Mouse (Mus musculus): ENCODE measurements around the gene Kdm6a. TPM values are rescaled to one million over a fixed set of nuclear protein-coding genes. Genes with fewer than 3 reads are reported as not detected.
A peak's percentile ranks its signal among the peaks of the same experiment; 100 is the strongest.

The Kdm6a gene
- total and polyA plus RNA-seq, 3 experiments = 19.6 to 20.1 TPM; not detected in 1

- Histone ChIP-seq H3K27me3 (ENCODE audit: control insufficient read depth in 1 of 2, insufficient read depth in 2 of 2, low read length in 2 of 2) (no peaks in the 10 kb centered on the region), H3K4me3 (ENCODE audit: control insufficient read depth in 1 of 2, insufficient read depth in 1 of 2, low read depth in 2 of 2, low read length in 2 of 2) (no peak overlapping the region), H3K9me3 (replicated peaks; ENCODE audit: insufficient read depth, low read length) (no peaks in the 10 kb centered on the region), H3K36me3 (ENCODE audit: control insufficient read depth in 1 of 2, insufficient read depth in 2 of 2, low read length in 2 of 2) (peaks cover 6 to 23% of the 10 kb centered on the region in 2 experiments; a peak in 3 of 4 replicates), H3K27ac (ENCODE audit: control insufficient read depth, low read depth, low read length) (no peak overlapping the region), H3K4me1 (ENCODE audit: control insufficient read depth in 1 of 2, insufficient read depth in 2 of 2, low read length in 2 of 2) (peaks cover 10 to 12% of the 10 kb centered on the region in 2 experiments), H3K79me2 (ENCODE audit: control insufficient read depth, insufficient read depth, low read length, poor library complexity) (peaks cover 45% of the 10 kb centered on the region), H3K9ac (ENCODE audit: control insufficient read depth, low read depth, low read length, poor library complexity, severe bottlenecking) (no peak overlapping the region)
- DNase-seq (ENCODE audit: low read depth, low spot score) = peak; percentile 49
- no peak for TF ChIP-seq MYC (IDR thresholded peaks at IDR 0.05; ENCODE audit: low read depth, low read length)
- TF ChIP-seq RAD21 (IDR thresholded peaks at IDR 0.05; ENCODE audit: low read depth, low read length) = peak; percentile 33
- TF ChIP-seq ZC3H11A (IDR thresholded peaks at IDR 0.05; ENCODE audit: low read depth, low read length) = 0 out of 2 replicates have a peak, but pooled peaks have one; percentile 15
- peak; percentile 43 for TF ChIP-seq SMC3 (IDR thresholded peaks at IDR 0.05; ENCODE audit: low read depth, low read length)
- peak in 2 of 3 experiments; percentile 24 to 44; a peak in 2 of 6 replicates for TF ChIP-seq CTCF (IDR thresholded peaks at IDR 0.05 in 2 of 3, conservative IDR thresholded peaks at IDR 0.05 in 1 of 3; ENCODE audit: control insufficient read depth in 1 of 3, insufficient read depth in 1 of 3, low read depth in 2 of 3, low read length in 3 of 3, poor library complexity in 1 of 3, severe bottlenecking in 1 of 3)
- no peak for TF ChIP-seq MXI1 (IDR thresholded peaks at IDR 0.05; ENCODE audit: low read depth, low read length)
Observed at GRCm38 (mm10) chrX:18168940-18169339, 6.6 kb downstream of the Kdm6a start.

DNA sequence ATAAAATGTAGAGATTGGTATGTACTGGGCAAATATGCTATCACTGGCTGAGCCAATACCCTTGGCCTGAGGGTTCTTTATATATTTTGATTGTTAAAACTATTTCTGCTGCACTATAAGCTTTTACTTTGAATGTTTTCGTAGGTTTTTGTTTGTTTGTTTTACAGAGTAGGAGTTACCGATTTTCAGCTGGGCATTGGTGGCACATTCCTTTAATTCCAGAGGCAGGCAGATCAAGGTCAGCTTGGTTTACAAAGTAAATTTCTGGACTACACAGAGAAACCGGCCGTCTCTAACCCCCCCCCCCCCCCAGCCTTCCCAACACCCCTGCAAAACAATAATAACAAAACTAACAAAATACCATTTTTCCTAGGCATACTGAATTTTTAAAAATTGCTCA lies 12.5 kb downstream of the Kdm6a start:
- Histone ChIP-seq H3K36me3 (ENCODE audit: control insufficient read depth in 1 of 2, insufficient read depth in 2 of 2, low read length in 2 of 2) (peaks cover 0 to 52% of the 10 kb centered on the region in 2 experiments; a peak in 3 of 4 replicates), H3K4me1 (ENCODE audit: control insufficient read depth in 1 of 2, insufficient read depth in 2 of 2, low read length in 2 of 2) (peaks cover 20 to 29% of the 10 kb centered on the region in 2 experiments), H3K9ac (ENCODE audit: control insufficient read depth, low read depth, low read length, poor library complexity, severe bottlenecking) (no peak overlapping the region), H3K27ac (ENCODE audit: control insufficient read depth, low read depth, low read length) (no peak overlapping the region), H3K4me3 (ENCODE audit: control insufficient read depth in 1 of 2, insufficient read depth in 1 of 2, low read depth in 2 of 2, low read length in 2 of 2) (no peak overlapping the region), H3K27me3 (ENCODE audit: control insufficient read depth in 1 of 2, insufficient read depth in 2 of 2, low read length in 2 of 2) (no peaks in the 10 kb centered on the region), H3K79me2 (ENCODE audit: control insufficient read depth, insufficient read depth, low read length, poor library complexity) (peaks cover 50% of the 10 kb centered on the region), H3K9me3 (replicated peaks; ENCODE audit: insufficient read depth, low read length) (no peaks in the 10 kb centered on the region)
- no peak for DNase-seq (ENCODE audit: low read depth, low spot score)
- TF ChIP-seq ZNF384 (IDR thresholded peaks at IDR 0.05; ENCODE audit: low read depth, low read length) (no peak), EP300 (IDR thresholded peaks at IDR 0.05; ENCODE audit: low read depth in 1 of 2, low read length in 2 of 2) (0 out of 4 replicates have a peak, but pooled peaks of 1 of the 2 experiments have one; percentile 7)

GRCm38 (mm10) chrX:18177803-18178202 lies 15.4 kb downstream of the Kdm6a start:
- DNase-seq (ENCODE audit: low read depth, low spot score) = no peak
- no peaks in the 10 kb centered on the region for H3K9me3 ChIP-seq (replicated peaks; ENCODE audit: insufficient read depth, low read length)
- peaks cover 20 to 38% of the 10 kb centered on the region in 2 experiments for H3K4me1 ChIP-seq (ENCODE audit: control insufficient read depth in 1 of 2, insufficient read depth in 2 of 2, low read length in 2 of 2)
- H3K27ac ChIP-seq (ENCODE audit: control insufficient read depth, low read depth, low read length) = no peak overlapping the region
- peaks cover 0 to 74% of the 10 kb centered on the region in 2 experiments; a peak in 2 of 4 replicates for H3K36me3 ChIP-seq (ENCODE audit: control insufficient read depth in 1 of 2, insufficient read depth in 2 of 2, low read length in 2 of 2)
- H3K27me3 ChIP-seq (ENCODE audit: control insufficient read depth in 1 of 2, insufficient read depth in 2 of 2, low read length in 2 of 2) = no peaks in the 10 kb centered on the region
- peaks cover 43% of the 10 kb centered on the region for H3K79me2 ChIP-seq (ENCODE audit: control insufficient read depth, insufficient read depth, low read length, poor library complexity)
- TF ChIP-seq GABPA (IDR thresholded peaks at IDR 0.05; ENCODE audit: low read depth, low read length) (no peak), POLR2A (IDR thresholded peaks at IDR 0.05; ENCODE audit: control insufficient read depth in 1 of 2, insufficient read depth in 1 of 2, low read depth in 1 of 2, low read length in 2 of 2, poor library complexity in 1 of 2) (no peak), ZC3H11A (IDR thresholded peaks at IDR 0.05; ENCODE audit: low read depth, low read length) (no peak), ETS1 (IDR thresholded peaks at IDR 0.05; ENCODE audit: low read depth, low read length) (no peak), UBTF (IDR thresholded peaks at IDR 0.05; ENCODE audit: borderline replicate concordance, insufficient read depth, low read depth, low read length) (no peak), NRF1 (IDR thresholded peaks at IDR 0.05; ENCODE audit: insufficient read depth, low read depth, low read length, poor library complexity, severe bottlenecking) (no peak), NELFE (IDR thresholded peaks at IDR 0.05; ENCODE audit: low read depth, low read length) (no peak), E2F4 (IDR thresholded peaks at IDR 0.05; ENCODE audit: borderline replicate concordance, low read depth, low read length) (no peak), ZKSCAN1 (IDR thresholded peaks at IDR 0.05; ENCODE audit: low read depth, low read length) (no peak), USF2 (IDR thresholded peaks at IDR 0.05; ENCODE audit: borderline replicate concordance in 1 of 2, insufficient read depth in 1 of 2, low read depth in 1 of 2, low read length in 2 of 2) (no peak), MAX (IDR thresholded peaks at IDR 0.05; ENCODE audit: low read length) (no peak), HCFC1 (IDR thresholded peaks at IDR 0.05; ENCODE audit: low read depth, low read length) (no peak), MEF2A (IDR thresholded peaks at IDR 0.05; ENCODE audit: extremely low read depth, insufficient replicate concordance, low read depth, low read length, poor library complexity, severe bottlenecking) (no peak), RAD21 (IDR thresholded peaks at IDR 0.05; ENCODE audit: low read depth, low read length) (no peak), RCOR1 (IDR thresholded peaks at IDR 0.05; ENCODE audit: low read depth, low read length) (no peak), JUND (IDR thresholded peaks at IDR 0.05; ENCODE audit: low read depth, low read length) (no peak)
- H3K9ac ChIP-seq (ENCODE audit: control insufficient read depth, low read depth, low read length, poor library complexity, severe bottlenecking) = no peak overlapping the region
- H3K4me3 ChIP-seq (ENCODE audit: control insufficient read depth in 1 of 2, insufficient read depth in 1 of 2, low read depth in 2 of 2, low read length in 2 of 2) = no peak overlapping the region

All from MEL (cell line).